Comparison of ENCODE assay signal across 8 mouse cellular contexts in genomic region chr15:101174294-101175130, GRCm38 (mm10). TPM values are rescaled to one million over a fixed set of nuclear protein-coding genes. Genes with fewer than 3 reads are reported as not detected.
DNase-seq lines count a peak whose midpoint lies in the region; ATAC-seq and TF ChIP-seq lines count a peak whose summit lies in the region.

No protein-coding gene starts in this region.

- H3K4me2 ChIP-seq in heart, postnatal 0 days (ENCODE audit: low read depth, low read length) = peak overlapping the region; percentile 83
- H3K4me2 ChIP-seq in liver, embryonic 14.5 days (ENCODE audit: low read depth) = peak overlapping the region; percentile 69

- TF ChIP-seq CTCF in heart, postnatal 0 days (IDR thresholded peaks at IDR 0.05; ENCODE audit: low read depth) = no peak
- TF ChIP-seq CTCF in liver, embryonic 14.5 days (IDR thresholded peaks at IDR 0.05; ENCODE audit: low read depth) = no peak
- no peak for TF ChIP-seq CTCF in testis, adult 2 months (IDR thresholded peaks at IDR 0.05; ENCODE audit: control insufficient read depth, insufficient read depth, insufficient replicate concordance, low read depth, low read length)

- no peaks in the 10 kb centered on the region for H3K9me3 ChIP-seq in heart, postnatal 0 days (replicated peaks; ENCODE audit: control insufficient read depth, low read length)
- H3K9me3 ChIP-seq in liver, embryonic 14.5 days (ENCODE audit: control insufficient read depth, low read length) = no peaks in the 10 kb centered on the region

- peak overlapping the region; percentile 90 for H3K27ac ChIP-seq in heart, postnatal 0 days (ENCODE audit: low read depth)
- H3K27ac ChIP-seq in liver, embryonic 14.5 days = no peak overlapping the region
- peak overlapping the region; percentile 54 for H3K27ac ChIP-seq in testis, adult 2 months (ENCODE audit: control insufficient read depth, insufficient read depth, low read depth, low read length)

- no peaks in the 10 kb centered on the region for H3K36me3 ChIP-seq in heart, postnatal 0 days (replicated peaks; ENCODE audit: control insufficient read depth, insufficient read depth, low read length)
- no peaks in the 10 kb centered on the region for H3K36me3 ChIP-seq in liver, embryonic 14.5 days (replicated peaks; ENCODE audit: control insufficient read depth, insufficient read depth, low read depth)
- H3K36me3 ChIP-seq in testis, adult 2 months (ENCODE audit: control insufficient read depth, insufficient read depth, low read length) = no peaks in the 10 kb centered on the region

- no peak for TF ChIP-seq EP300 in heart, postnatal 0 days (IDR thresholded peaks at IDR 0.05; ENCODE audit: low read depth)
- TF ChIP-seq EP300 in liver, embryonic 14.5 days (IDR thresholded peaks at IDR 0.05; ENCODE audit: low read depth) = no peak

- no peak for TF ChIP-seq POLR2A in testis, adult 2 months (IDR thresholded peaks at IDR 0.05; ENCODE audit: control insufficient read depth, low read depth, low read length)

- DNase-seq in left cerebral cortex, postnatal 4 days = peak; percentile 52
- DNase-seq in left cerebral cortex, postnatal 14 days (ENCODE audit: low spot score in 2 of 2) = no peak
- DNase-seq in cerebellum, adult 8-10 months = peak; percentile 58
- DNase-seq in heart, postnatal 0 days (ENCODE audit: low spot score) = no peak
- DNase-seq in liver, embryonic 14.5 days (ENCODE audit: low read depth in 3 of 3, low spot score in 3 of 3) = no peak
- no peak for DNase-seq in layer of hippocampus, postnatal 14 days (ENCODE audit: low spot score in 2 of 2)
- DNase-seq in urinary bladder, postnatal 36 days (ENCODE audit: low spot score in 2 of 2) = no peak

- peak overlapping the region; percentile 96 for H3K9ac ChIP-seq in heart, postnatal 0 days (replicated peaks; ENCODE audit: low read depth, low read length)
- H3K9ac ChIP-seq in liver, embryonic 14.5 days (replicated peaks) = peak overlapping the region; percentile 50

- peaks cover 47% of the 10 kb centered on the region for H3K4me1 ChIP-seq in heart, postnatal 0 days (ENCODE audit: control insufficient read depth, insufficient read depth)
- peaks cover 20 to 40% of the 10 kb centered on the region in 2 experiments for H3K4me1 ChIP-seq in liver, embryonic 14.5 days (replicated peaks; ENCODE audit: control insufficient read depth in 2 of 2, insufficient read depth in 2 of 2, low read length in 1 of 2)
- peaks cover 15% of the 10 kb centered on the region for H3K4me1 ChIP-seq in testis, adult 2 months (ENCODE audit: control insufficient read depth, insufficient read depth, low read length)

- intact Hi-C loops in left cerebral cortex, postnatal 4 days (cut with DNase I) = loop anchor here (5.0 kb wide), 1 partner anchor 392 kb away; no protein-coding TSS in a partner anchor
- intact Hi-C loops in left cerebral cortex, postnatal 14 days (cut with DNase I) = loop anchor here (2.0 kb wide), 1 partner anchor 30 kb away; no protein-coding TSS in a partner anchor

- peak overlapping the region; percentile 97 for H3K4me3 ChIP-seq in heart, postnatal 0 days (ENCODE audit: low read depth, low read length)
- H3K4me3 ChIP-seq in liver, embryonic 14.5 days (ENCODE audit: insufficient read depth in 1 of 2, low read depth in 2 of 2, low read length in 2 of 2) = peak overlapping the region; percentile 70 to 73
- peak overlapping the region; percentile 87 for H3K4me3 ChIP-seq in testis, adult 2 months (ENCODE audit: control insufficient read depth, low read depth, low read length)

- peak; percentile 22 for ATAC-seq in heart, postnatal 0 days (ENCODE audit: insufficient read depth, low read depth)
- 0 out of 2 replicates have a peak, but pooled peaks have one; percentile 4 for ATAC-seq in liver, embryonic 14.5 days (ENCODE audit: insufficient read depth)

- no peaks in the 10 kb centered on the region for H3K27me3 ChIP-seq in heart, postnatal 0 days (ENCODE audit: control insufficient read depth, insufficient read depth, low read length)
- peaks cover 11% of the 10 kb centered on the region; the same call in 1 of the 2 replicates for H3K27me3 ChIP-seq in liver, embryonic 14.5 days (ENCODE audit: control insufficient read depth, insufficient read depth, low read length)
- no peaks in the 10 kb centered on the region for H3K27me3 ChIP-seq in testis, adult 2 months (ENCODE audit: control insufficient read depth, insufficient read depth, low read length)

- WGBS in heart, postnatal 0 days = 1% methylated on average over 28 of the region's 46 CpGs
- WGBS in liver, embryonic 14.5 days (ENCODE audit: insufficient replicate concordance) = 1% methylated on average over 30 of the region's 46 CpGs

RNA-seq across cellular contexts. Expression of gene Acvr1b, which starts 0.6 kb away (rescaled TPM):
- 10 to 100 TPM; 96.1 to 98.6 TPM for total RNA-seq in left cerebral cortex, postnatal 4 days (2021)
- 100 to 1,000 TPM; 112 to 121 TPM for total RNA-seq in left cerebral cortex, postnatal 14 days (2021)
- total RNA-seq in heart, postnatal 0 days (2014; rRNA removed; ENCODE audit: low replicate concordance) = 22.3 and 25.9 TPM in 2 replicates
- 5.2 and 5.8 TPM in 2 replicates for polyA plus RNA-seq in heart, postnatal 0 days (2015; fragmentation: Nextera tagmentation; extraction: Ambion mirVana)
- 3.2 and 3.4 TPM in 2 replicates for polyA plus RNA-seq in liver, embryonic 14.5 days (2012; rRNA removed)
- 1.3 and 2.0 TPM in 2 replicates for polyA plus RNA-seq in liver, embryonic 14.5 days (2014; fragmentation: Nextera tagmentation; extraction: Ambion mirVana)
- 15.2 and 16.7 TPM in 2 replicates for polyA plus RNA-seq in testis, adult 2 months (2012; rRNA removed)
- 10 to 100 TPM; 71.3 to 79.6 TPM for total RNA-seq in layer of hippocampus, postnatal 14 days (2021)

RNA-seq across cellular contexts. Expression of gene Acvrl1, which starts 46.2 kb away (rescaled TPM):
- 1 to 10 TPM; 8.4 to 9.7 TPM for total RNA-seq in left cerebral cortex, postnatal 4 days (2021)
- 10 to 100 TPM; 12.9 to 17.1 TPM for total RNA-seq in left cerebral cortex, postnatal 14 days (2021)
- 18.6 and 36.0 TPM in 2 replicates for total RNA-seq in heart, postnatal 0 days (2014; rRNA removed; ENCODE audit: low replicate concordance)
- 9.3 and 10.4 TPM in 2 replicates for polyA plus RNA-seq in heart, postnatal 0 days (2015; fragmentation: Nextera tagmentation; extraction: Ambion mirVana)
- 1.1 TPM in 2 replicates for polyA plus RNA-seq in liver, embryonic 14.5 days (2012; rRNA removed)
- polyA plus RNA-seq in liver, embryonic 14.5 days (2014; fragmentation: Nextera tagmentation; extraction: Ambion mirVana) = 0.71 and 1.3 TPM in 2 replicates
- 3.5 and 4.8 TPM in 2 replicates for polyA plus RNA-seq in testis, adult 2 months (2012; rRNA removed)
- 10 to 100 TPM; 11.9 to 12.0 TPM for total RNA-seq in layer of hippocampus, postnatal 14 days (2021)

RNA-seq across cellular contexts. Expression of gene Grasp, which starts 49.5 kb away (rescaled TPM):
- total RNA-seq in left cerebral cortex, postnatal 4 days (2021) = 10 to 100 TPM; 12.3 to 13.5 TPM
- total RNA-seq in left cerebral cortex, postnatal 14 days (2021) = 10 to 100 TPM; 58.2 to 67.1 TPM
- 8.0 and 21.3 TPM in 2 replicates for total RNA-seq in heart, postnatal 0 days (2014; rRNA removed; ENCODE audit: low replicate concordance)
- 2.0 and 2.3 TPM in 2 replicates for polyA plus RNA-seq in heart, postnatal 0 days (2015; fragmentation: Nextera tagmentation; extraction: Ambion mirVana)
- 0.50 and 0.73 TPM in 2 replicates for polyA plus RNA-seq in liver, embryonic 14.5 days (2012; rRNA removed)
- polyA plus RNA-seq in liver, embryonic 14.5 days (2014; fragmentation: Nextera tagmentation; extraction: Ambion mirVana) = 0.13 and 0.27 TPM in 2 replicates
- 1.8 and 1.9 TPM in 2 replicates for polyA plus RNA-seq in testis, adult 2 months (2012; rRNA removed)
- 10 to 100 TPM; 53.4 to 55.2 TPM for total RNA-seq in layer of hippocampus, postnatal 14 days (2021)

RNA-seq across cellular contexts. Expression of gene Ankrd33, which starts 59.0 kb away (rescaled TPM):
- not detected for total RNA-seq in left cerebral cortex, postnatal 4 days (2021)
- under 1 TPM in 1 of 2 experiments, not detected in 1; 0.21 TPM for total RNA-seq in left cerebral cortex, postnatal 14 days (2021)
- total RNA-seq in heart, postnatal 0 days (2014; rRNA removed; ENCODE audit: low replicate concordance) = not detected in 2 replicates
- not detected in 2 replicates for polyA plus RNA-seq in heart, postnatal 0 days (2015; fragmentation: Nextera tagmentation; extraction: Ambion mirVana)
- not detected in 2 replicates for polyA plus RNA-seq in liver, embryonic 14.5 days (2012; rRNA removed)
- polyA plus RNA-seq in liver, embryonic 14.5 days (2014; fragmentation: Nextera tagmentation; extraction: Ambion mirVana) = not detected in 2 replicates
- polyA plus RNA-seq in testis, adult 2 months (2012; rRNA removed) = not detected in 2 replicates
- not detected for total RNA-seq in layer of hippocampus, postnatal 14 days (2021)

Comparison
In these comparisons a context has a peak if more than half of its experiments do, and no peak if none do; other contexts are left out.
1. DNase-seq: peak in left cerebral cortex, postnatal 4 days (single experiment) and cerebellum, adult 8-10 months (single experiment); none in left cerebral cortex, postnatal 14 days (0 of 2), heart, postnatal 0 days (single experiment), liver, embryonic 14.5 days (0 of 3), layer of hippocampus, postnatal 14 days (0 of 2) and urinary bladder, postnatal 36 days (0 of 2).
2. Peak in every context shown above with its lines, with median percentiles within 50 percentile points of each other: H3K4me3 ChIP-seq.